In genomic region chr19:55509618-55510017, GRCm38 (mm10) we compare ENCODE assay signal across 21 mouse cellular contexts.
DNase-seq lines count a peak whose midpoint lies in the region; ATAC-seq and TF ChIP-seq lines count a peak whose summit lies in the region.
"Had no signal": no experiment of that assay in that cellular context is flagged by ENCODE, and none has a peak within 500 bp of the region (broad histone marks: within the 10 kb centered on the region; RNA-seq: fewer than 3 reads in every experiment).

No protein-coding gene starts in this region.

- no peak for ATAC-seq in lung, embryonic 14.5 days (ENCODE audit: insufficient read depth)
- no peak for ATAC-seq in hindbrain, postnatal 0 days
- ATAC-seq: CD4-positive, CD25-positive, alpha-beta regulatory T cell, adult 4 months; inflammation-experienced regulatory T-cells, adult 6 months; lung, postnatal 0 days had no signal

- no peak overlapping the region for H3K27ac ChIP-seq in lung, embryonic 14.5 days (ENCODE audit: low read depth)
- no peak overlapping the region for H3K27ac ChIP-seq in hindbrain, postnatal 0 days
- H3K27ac ChIP-seq in forebrain, embryonic 10.5 days = no peak overlapping the region
- H3K27ac ChIP-seq: forebrain, embryonic 12.5 days; heart, embryonic 10.5 days; limb, embryonic 12.5 days; liver, embryonic 14.5 days had no signal

- no peaks in the 10 kb centered on the region for H3K36me3 ChIP-seq in lung, embryonic 14.5 days (ENCODE audit: insufficient read depth)
- H3K36me3 ChIP-seq in hindbrain, postnatal 0 days (ENCODE audit: insufficient read depth, low read length) = 0 out of 2 replicates have a peak, but pooled peaks cover 5% of the 10 kb centered on the region
- peaks cover 8% of the 10 kb centered on the region for H3K36me3 ChIP-seq in forebrain, embryonic 10.5 days (replicated peaks)
- H3K36me3 ChIP-seq: heart, embryonic 10.5 days; limb, embryonic 12.5 days had no signal

- DNase-seq in cerebellum, postnatal 10 days = peak; percentile 22 to 35
- DNase-seq in cerebellum, postnatal 4 days (ENCODE audit: low spot score in 2 of 2) = no peak
- peak; percentile 58 for DNase-seq in lung, embryonic 14.5 days
- no peak for DNase-seq in lung, postnatal 25 days (ENCODE audit: low spot score)
- peak; percentile 53 for DNase-seq in right cerebral cortex, adult 18-20 months
- no peak for DNase-seq in hindbrain, postnatal 0 days (ENCODE audit: low spot score)
- DNase-seq in forebrain, embryonic 10.5 days (ENCODE audit: extremely low spot score, low spot score) = no peak
- no peak for DNase-seq in gastrocnemius, postnatal 10 days
- DNase-seq: cerebellum, adult 9-11 months; embryo, embryonic 11 days; gastrocnemius, postnatal 25 days; midbrain, embryonic 14.5 days; thymus, postnatal 25 days had no signal

- H3K4me1 ChIP-seq in lung, embryonic 14.5 days (ENCODE audit: insufficient read depth) = no peaks in the 10 kb centered on the region
- no peaks in the 10 kb centered on the region for H3K4me1 ChIP-seq in hindbrain, postnatal 0 days (ENCODE audit: insufficient read depth, low read length)
- H3K4me1 ChIP-seq in forebrain, embryonic 10.5 days = peaks cover 11% of the 10 kb centered on the region; the same call in 1 of the 2 replicates
- H3K4me1 ChIP-seq: forebrain, embryonic 12.5 days had no signal

- H3K27me3 ChIP-seq in lung, embryonic 14.5 days (ENCODE audit: insufficient read depth, low read length) = no peaks in the 10 kb centered on the region
- H3K27me3 ChIP-seq in hindbrain, postnatal 0 days (ENCODE audit: insufficient read depth, low read length) = no peaks in the 10 kb centered on the region
- H3K27me3 ChIP-seq in forebrain, embryonic 10.5 days (ENCODE audit: poor library complexity, severe bottlenecking) = no peaks in the 10 kb centered on the region
- H3K27me3 ChIP-seq: forebrain, embryonic 12.5 days; limb, embryonic 12.5 days had no signal

- no peak overlapping the region for H3K9ac ChIP-seq in lung, embryonic 14.5 days
- no peak overlapping the region for H3K9ac ChIP-seq in hindbrain, postnatal 0 days (replicated peaks; ENCODE audit: low read length)
- H3K9ac ChIP-seq: forebrain, embryonic 12.5 days; limb, embryonic 12.5 days; liver, embryonic 14.5 days had no signal

- no peaks in the 10 kb centered on the region for H3K9me3 ChIP-seq in lung, embryonic 14.5 days (ENCODE audit: low read depth, low read length)
- no peaks in the 10 kb centered on the region for H3K9me3 ChIP-seq in hindbrain, postnatal 0 days (ENCODE audit: low read length)
- no peaks in the 10 kb centered on the region for H3K9me3 ChIP-seq in forebrain, embryonic 10.5 days
- H3K9me3 ChIP-seq: forebrain, embryonic 12.5 days; G1E; heart, embryonic 10.5 days; limb, embryonic 12.5 days had no signal

- no peak overlapping the region for H3K4me3 ChIP-seq in lung, embryonic 14.5 days (ENCODE audit: low read depth, low read length)
- H3K4me3 ChIP-seq in hindbrain, postnatal 0 days (ENCODE audit: low read length) = no peak overlapping the region
- H3K4me3 ChIP-seq in forebrain, embryonic 10.5 days = no peak overlapping the region
- H3K4me3 ChIP-seq: forebrain, embryonic 12.5 days; heart, embryonic 10.5 days; limb, embryonic 12.5 days had no signal

- TF ChIP-seq CTCF in lung, embryonic 14.5 days (IDR thresholded peaks at IDR 0.05; ENCODE audit: low read depth) = no peak
- no peak for TF ChIP-seq CTCF in hindbrain, postnatal 0 days (IDR thresholded peaks at IDR 0.05; ENCODE audit: low read depth)

- WGBS in lung, embryonic 14.5 days = 73% methylated on average over 8 of the region's 8 CpGs
- WGBS in hindbrain, postnatal 0 days = 79% methylated on average over 8 of the region's 8 CpGs
- 96% methylated on average over 8 of the region's 8 CpGs for WGBS in forebrain, embryonic 10.5 days

- no peak overlapping the region for H3K4me2 ChIP-seq in lung, embryonic 14.5 days
- no peak overlapping the region for H3K4me2 ChIP-seq in hindbrain, postnatal 0 days (ENCODE audit: low read depth, low read length)
- H3K4me2 ChIP-seq: forebrain, embryonic 12.5 days; limb, embryonic 12.5 days had no signal

Comparison
In these comparisons a context has a peak if more than half of its experiments do, and no peak if none do; other contexts are left out.
1. DNase-seq: peak in cerebellum, postnatal 10 days (2 of 2), lung, embryonic 14.5 days (single experiment) and right cerebral cortex, adult 18-20 months (single experiment); none in cerebellum, postnatal 4 days (0 of 2), lung, postnatal 25 days (single experiment), hindbrain, postnatal 0 days (single experiment), forebrain, embryonic 10.5 days (single experiment) and gastrocnemius, postnatal 10 days (single experiment).